8 mouse cellular contexts compared by ENCODE assay signal in genomic region chr12:54986052-54986717, GRCm38 (mm10). TPM values are rescaled to one million over a fixed set of nuclear protein-coding genes. Genes with fewer than 3 reads are reported as not detected.
DNase-seq lines count a peak whose midpoint lies in the region; ATAC-seq and TF ChIP-seq lines count a peak whose summit lies in the region.

Gene Gm20403 (minus strand): TSS chr12:54986529.

- H3K4me3 ChIP-seq in intestine, embryonic 14.5 days (ENCODE audit: low read depth, low read length) = peak within 1 kb of the TSS; percentile 86
- peak within 1 kb of the TSS; percentile 81 for H3K4me3 ChIP-seq in limb, embryonic 14.5 days (replicated peaks; ENCODE audit: low read length)
- H3K4me3 ChIP-seq in midbrain, embryonic 14.5 days (replicated peaks; ENCODE audit: low read depth, low read length) = peak within 1 kb of the TSS; percentile 78
- H3K4me3 ChIP-seq in spleen, adult 2 months (ENCODE audit: extremely low read depth, insufficient read depth, insufficient read length) = peak within 1 kb of the TSS; percentile 68

- no peaks in the 10 kb centered on the region for H3K9me3 ChIP-seq in intestine, embryonic 14.5 days (ENCODE audit: control insufficient read depth, low read length)
- no peaks in the 10 kb centered on the region for H3K9me3 ChIP-seq in limb, embryonic 14.5 days (ENCODE audit: control insufficient read depth, low read length)
- H3K9me3 ChIP-seq in midbrain, embryonic 14.5 days (ENCODE audit: control insufficient read depth, low read length) = no peaks in the 10 kb centered on the region

- DNase-seq in 3T3-L1 (ENCODE audit: low read depth, low spot score) = peak; percentile 90
- peak; percentile 82 to 84 for DNase-seq in adrenal gland, adult 18-20 months (ENCODE audit: low spot score in 2 of 2)
- peak; percentile 54 for DNase-seq in embryo, embryonic 11.5 days (ENCODE audit: low read depth, low spot score)
- peak; percentile 44 for DNase-seq in gonadal fat pad, adult 2 months (ENCODE audit: low read depth)
- peak; percentile 84 for DNase-seq in intestine, embryonic 14.5 days (ENCODE audit: low spot score)
- DNase-seq in limb, embryonic 14.5 days (ENCODE audit: low spot score) = peak; percentile 80
- DNase-seq in midbrain, embryonic 14.5 days = peak; percentile 83
- DNase-seq in spleen, adult 2 months (ENCODE audit: low read depth in 1 of 2, low spot score in 2 of 2) = peak; percentile 44 to 57

- peak within 1 kb of the TSS; percentile 87 for H3K9ac ChIP-seq in intestine, embryonic 14.5 days (ENCODE audit: low read length)
- peak within 1 kb of the TSS; percentile 85 for H3K9ac ChIP-seq in limb, embryonic 14.5 days (ENCODE audit: low read depth, low read length, severe bottlenecking)
- peak within 1 kb of the TSS; percentile 77 for H3K9ac ChIP-seq in midbrain, embryonic 14.5 days (replicated peaks; ENCODE audit: low read length)

- under 1% methylated on average over 55 of the region's 60 CpGs for WGBS in intestine, embryonic 14.5 days
- WGBS in limb, embryonic 14.5 days = under 1% methylated on average over 48 of the region's 60 CpGs
- WGBS in midbrain, embryonic 14.5 days = under 1% methylated on average over 58 of the region's 60 CpGs
- 1% methylated on average over 59 of the region's 60 CpGs for WGBS in spleen, adult 2 months

- peak within 1 kb of the TSS; percentile 79 for H3K4me2 ChIP-seq in intestine, embryonic 14.5 days (ENCODE audit: low read length)
- H3K4me2 ChIP-seq in limb, embryonic 14.5 days (replicated peaks; ENCODE audit: low read depth, low read length, severe bottlenecking) = peak within 1 kb of the TSS; percentile 91
- H3K4me2 ChIP-seq in midbrain, embryonic 14.5 days (ENCODE audit: low read length) = peak within 1 kb of the TSS; percentile 92

- ATAC-seq in intestine, embryonic 14.5 days (replicated peaks; ENCODE audit: low FRiP score, low TSS enrichment, low read depth) = peak; percentile 80
- peak; percentile 62 for ATAC-seq in limb, embryonic 14.5 days (ENCODE audit: low FRiP score, low read depth)
- peak; percentile 79 for ATAC-seq in midbrain, embryonic 14.5 days (ENCODE audit: low FRiP score, low TSS enrichment)

- H3K4me1 ChIP-seq in intestine, embryonic 14.5 days (replicated peaks; ENCODE audit: control insufficient read depth, insufficient read depth, low read length) = peaks cover 7% of the 10 kb centered on the region; the same call in 1 of the 2 replicates
- H3K4me1 ChIP-seq in limb, embryonic 14.5 days (ENCODE audit: control insufficient read depth, insufficient read depth, low read length) = no peaks in the 10 kb centered on the region
- peaks cover 5% of the 10 kb centered on the region; the same call in 1 of the 2 replicates for H3K4me1 ChIP-seq in midbrain, embryonic 14.5 days (ENCODE audit: control insufficient read depth, insufficient read depth, low read length)
- H3K4me1 ChIP-seq in spleen, adult 2 months (ENCODE audit: control insufficient read depth, insufficient read depth, insufficient read length) = no peaks in the 10 kb centered on the region; the same call in 1 of the 2 replicates

- H3K27me3 ChIP-seq in intestine, embryonic 14.5 days (replicated peaks; ENCODE audit: control insufficient read depth, insufficient read depth, low read length) = no peaks in the 10 kb centered on the region
- H3K27me3 ChIP-seq in limb, embryonic 14.5 days (ENCODE audit: control insufficient read depth, insufficient read depth, low read length) = no peaks in the 10 kb centered on the region
- no peaks in the 10 kb centered on the region for H3K27me3 ChIP-seq in midbrain, embryonic 14.5 days (ENCODE audit: control insufficient read depth, insufficient read depth, low read length)
- no peaks in the 10 kb centered on the region for H3K27me3 ChIP-seq in spleen, adult 2 months (ENCODE audit: control insufficient read depth, insufficient read depth, low read length)

- H3K36me3 ChIP-seq in intestine, embryonic 14.5 days (ENCODE audit: control insufficient read depth, insufficient read depth, low read length) = 0 out of 2 replicates have a peak, but pooled peaks cover 4% of the 10 kb centered on the region
- no peaks in the 10 kb centered on the region for H3K36me3 ChIP-seq in limb, embryonic 14.5 days (ENCODE audit: control insufficient read depth, insufficient read depth, low read length)
- no peaks in the 10 kb centered on the region for H3K36me3 ChIP-seq in midbrain, embryonic 14.5 days (ENCODE audit: control insufficient read depth, insufficient read depth, low read length)
- H3K36me3 ChIP-seq in spleen, adult 2 months (ENCODE audit: control insufficient read depth, insufficient read depth, low read length) = peaks cover 6% of the 10 kb centered on the region

- no peak; the same call in 1 of the 2 replicates for TF ChIP-seq POLR2A in limb, embryonic 14.5 days (IDR thresholded peaks at IDR 0.05; ENCODE audit: borderline replicate concordance, extremely low read depth, insufficient read depth, insufficient read length)
- peak; percentile 71 for TF ChIP-seq POLR2A in spleen, adult 2 months (IDR thresholded peaks at IDR 0.05; ENCODE audit: low read depth, low read length)

- no peak for TF ChIP-seq CTCF in spleen, adult 2 months (IDR thresholded peaks at IDR 0.05; ENCODE audit: extremely low read depth, insufficient read depth, insufficient read length, insufficient replicate concordance)

- H3K27ac ChIP-seq in intestine, embryonic 14.5 days (ENCODE audit: low read depth) = peak within 1 kb of the TSS; percentile 92
- peak within 1 kb of the TSS; percentile 82 for H3K27ac ChIP-seq in limb, embryonic 14.5 days (replicated peaks; ENCODE audit: low read depth, low read length)
- H3K27ac ChIP-seq in midbrain, embryonic 14.5 days (replicated peaks; ENCODE audit: low read depth, low read length) = peak within 1 kb of the TSS; percentile 78
- H3K27ac ChIP-seq in spleen, adult 2 months (ENCODE audit: insufficient read depth, low read length) = peak within 1 kb of the TSS; percentile 99

RNA-seq across cellular contexts. Expression of gene Gm20403, which starts in this region (rescaled TPM):
- total RNA-seq in adrenal gland, adult 18-20 months (2021) = not detected
- not detected in 2 replicates for polyA plus RNA-seq in gonadal fat pad, adult 2 months (2012; rRNA removed)
- not detected in 2 replicates for polyA plus RNA-seq in intestine, embryonic 14.5 days (2014; fragmentation: Nextera tagmentation; extraction: Ambion mirVana)
- not detected in 2 replicates for polyA plus RNA-seq in limb, embryonic 14.5 days (2012; rRNA removed)
- not detected in 2 replicates for polyA plus RNA-seq in limb, embryonic 14.5 days (2014; fragmentation: Nextera tagmentation; extraction: Ambion mirVana)
- not detected in 2 replicates for polyA plus RNA-seq in midbrain, embryonic 14.5 days (2014; fragmentation: Nextera tagmentation; extraction: Ambion mirVana)
- not detected in 2 replicates for polyA plus RNA-seq in spleen, adult 2 months (2012; rRNA removed)

Comparison
In these comparisons a context has a peak if more than half of its experiments do, and no peak if none do; other contexts are left out.
1. Peak in every context shown above with its lines: DNase-seq, ATAC-seq, H3K4me3 ChIP-seq and H3K27ac ChIP-seq.
2. Peak in DNase-seq in adrenal gland, adult 18-20 months; RNA of the gene not detected or under 1 TPM.
3. Peak in DNase-seq in gonadal fat pad, adult 2 months; RNA of the gene not detected or under 1 TPM.
4. Peak in DNase-seq, ATAC-seq, H3K4me3 ChIP-seq, H3K27ac ChIP-seq, H3K9ac ChIP-seq and H3K4me2 ChIP-seq in intestine, embryonic 14.5 days; RNA of the gene not detected or under 1 TPM.
5. Peak in DNase-seq, ATAC-seq, H3K4me3 ChIP-seq, H3K27ac ChIP-seq, H3K9ac ChIP-seq and H3K4me2 ChIP-seq in limb, embryonic 14.5 days; RNA of the gene not detected or under 1 TPM.
6. Peak in DNase-seq, ATAC-seq, H3K4me3 ChIP-seq, H3K27ac ChIP-seq, H3K9ac ChIP-seq and H3K4me2 ChIP-seq in midbrain, embryonic 14.5 days; RNA of the gene not detected or under 1 TPM.
7. Peak in DNase-seq, H3K4me3 ChIP-seq and H3K27ac ChIP-seq in spleen, adult 2 months; RNA of the gene not detected or under 1 TPM.